In genomic region chr15:26880212-26880956, GRCm38 (mm10) we compare ENCODE assay signal across 20 mouse cellular contexts. TPM values are rescaled to one million over a fixed set of nuclear protein-coding genes. Genes with fewer than 3 reads are reported as not detected.
DNase-seq lines count a peak whose midpoint lies in the region; ATAC-seq and TF ChIP-seq lines count a peak whose summit lies in the region.
"Had no signal": no experiment of that assay in that cellular context is flagged by ENCODE, and none has a peak within 500 bp of the region (broad histone marks: within the 10 kb centered on the region; RNA-seq: fewer than 3 reads in every experiment).

No protein-coding gene starts in this region.

- peak; percentile 48 for TF ChIP-seq CTCF in layer of hippocampus, adult 2 months (conservative IDR thresholded peaks at IDR 0.05)
- TF ChIP-seq CTCF in hindbrain, postnatal 0 days (IDR thresholded peaks at IDR 0.05; ENCODE audit: low read depth): peak; percentile 23

- H3K4me3 ChIP-seq in layer of hippocampus, adult 2 months: no peak overlapping the region
- no peak overlapping the region for H3K4me3 ChIP-seq in hindbrain, postnatal 0 days (ENCODE audit: low read length)
- H3K4me3 ChIP-seq: embryonic facial prominence, embryonic 13.5 days; forebrain, embryonic 12.5 days; heart, embryonic 10.5 days had no signal

- peaks cover 10% of the 10 kb centered on the region for H3K4me1 ChIP-seq in hindbrain, postnatal 0 days (ENCODE audit: insufficient read depth, low read length)

- WGBS in hindbrain, postnatal 0 days: 64% methylated on average over 8 of the region's 8 CpGs

- H3K9me3 ChIP-seq in hindbrain, postnatal 0 days (ENCODE audit: low read length): no peaks in the 10 kb centered on the region
- H3K9me3 ChIP-seq: embryonic facial prominence, embryonic 13.5 days; forebrain, embryonic 12.5 days; heart, embryonic 10.5 days had no signal

- H3K36me3 ChIP-seq in hindbrain, postnatal 0 days (ENCODE audit: insufficient read depth, low read length): no peaks in the 10 kb centered on the region
- H3K36me3 ChIP-seq: embryonic facial prominence, embryonic 13.5 days; forebrain, embryonic 12.5 days; heart, embryonic 10.5 days had no signal

- no peak overlapping the region for H3K27ac ChIP-seq in layer of hippocampus, adult 2 months
- H3K27ac ChIP-seq in hindbrain, postnatal 0 days: no peak overlapping the region
- H3K27ac ChIP-seq: embryonic facial prominence, embryonic 13.5 days; forebrain, embryonic 12.5 days; heart, embryonic 10.5 days had no signal

- DNase-seq in cerebellum, postnatal 14 days: peak; percentile 28 to 61
- DNase-seq in cerebellum, postnatal 36 days: no peak
- DNase-seq in layer of hippocampus, adult 2 months (ENCODE audit: low spot score in 2 of 2): no peak
- no peak for DNase-seq in layer of hippocampus, postnatal 36 days
- DNase-seq in hindbrain, postnatal 0 days (ENCODE audit: low spot score): peak; percentile 32
- DNase-seq in kidney, postnatal 25 days: no peak
- no peak for DNase-seq in adrenal gland, adult (ENCODE audit: inconsistent age in 2 of 2, low spot score in 1 of 2)
- DNase-seq: adrenal gland, postnatal 14 days; cerebellum, adult 11-12 months; cerebellum, adult 9-11 months; gastrocnemius, postnatal 10 days; heart, adult 18-20 months; heart, postnatal 10 days; heart, postnatal 4 days had no signal

- no peak overlapping the region for H3K9ac ChIP-seq in hindbrain, postnatal 0 days (replicated peaks; ENCODE audit: low read length)
- H3K9ac ChIP-seq: embryonic facial prominence, embryonic 13.5 days; forebrain, embryonic 12.5 days had no signal

- peak; percentile 53; the same call in 1 of the 2 replicates for ATAC-seq in hindbrain, postnatal 0 days
- ATAC-seq: forebrain, embryonic 16.5 days; inflammation-experienced regulatory T-cells, adult 6 months had no signal

- no peak overlapping the region for H3K4me2 ChIP-seq in hindbrain, postnatal 0 days (ENCODE audit: low read depth, low read length)
- H3K4me2 ChIP-seq: embryonic facial prominence, embryonic 13.5 days; forebrain, embryonic 12.5 days had no signal

- H3K27me3 ChIP-seq in hindbrain, postnatal 0 days (ENCODE audit: insufficient read depth, low read length): no peaks in the 10 kb centered on the region
- H3K27me3 ChIP-seq: embryonic facial prominence, embryonic 13.5 days; forebrain, embryonic 12.5 days had no signal

RNA-seq across cellular contexts. Expression of gene Fbxl7, which starts 15.0 kb away (rescaled TPM):
- total RNA-seq in layer of hippocampus, adult 2 months (2021): 1 to 10 TPM; 7.0 to 9.0 TPM
- total RNA-seq in layer of hippocampus, postnatal 36 days (2021): 1 to 10 TPM; 7.3 to 9.4 TPM
- 11.8 and 13.6 TPM in 2 replicates for total RNA-seq in hindbrain, postnatal 0 days (2014; rRNA removed)
- 4.6 and 4.8 TPM in 2 replicates for polyA plus RNA-seq in hindbrain, postnatal 0 days (2015; fragmentation: Nextera tagmentation; extraction: Ambion mirVana)
- total RNA-seq: MEL had no signal

Comparison
In these comparisons a context has a peak if more than half of its experiments do, and no peak if none do; other contexts are left out.
1. DNase-seq: peak in cerebellum, postnatal 14 days (2 of 2) and hindbrain, postnatal 0 days (single experiment); none in cerebellum, postnatal 36 days (0 of 2), layer of hippocampus, adult 2 months (0 of 2), layer of hippocampus, postnatal 36 days (0 of 2), kidney, postnatal 25 days (0 of 2) and adrenal gland, adult (0 of 2).